Mouse (Mus musculus) CD4-positive helper T cell, adult 2 months (primary cell): ENCODE data around the gene Elovl7.

Experiments used
- DNase-seq: peaks from one replicate; pipeline ENCODE4 v3.0.0-alpha.2; 2012; ENCODE audit warnings: low read depth, missing footprints, low spot score

Elovl7 gene

GRCm38 (mm10) chr13:108214081-108214484, at the start of gene Elovl7:
Gene Elovl7 (plus strand): TSS chr13:108214404.
- DNase-seq = peak; percentile 91

- no peak for DNase-seq
These were observed 49.6 kb upstream of the Elovl7 start for GRCm38 (mm10) chr13:108164621-108165020.

- DNase-seq = peak; percentile 47
These were observed 44.2 kb upstream of the Elovl7 start for GRCm38 (mm10) chr13:108170002-108170401.

- no peak for DNase-seq
These were observed 43.7 kb upstream of the Elovl7 start for GRCm38 (mm10) chr13:108170511-108170910.

GRCm38 (mm10) chr13:108179618-108180017, 34.6 kb upstream of the Elovl7 start:
- no peak for DNase-seq

GRCm38 (mm10) chr13:108180821-108181220, 33.4 kb upstream of the Elovl7 start:
- no peak for DNase-seq

GRCm38 (mm10) chr13:108184743-108185255, 29.4 kb upstream of the Elovl7 start:
- DNase-seq = no peak

GRCm38 (mm10) chr13:108185530-108185929, 28.7 kb upstream of the Elovl7 start:
- no peak for DNase-seq

GRCm38 (mm10) chr13:108187994-108188393, 26.2 kb upstream of the Elovl7 start:
- DNase-seq = no peak

- peak; percentile 65 for DNase-seq
These were observed 23.0 kb upstream of the Elovl7 start for GRCm38 (mm10) chr13:108191074-108191720.

GRCm38 (mm10) chr13:108195474-108195873, 18.7 kb upstream of the Elovl7 start:
- no peak for DNase-seq

GRCm38 (mm10) chr13:108204857-108205256, 9.3 kb upstream of the Elovl7 start:
- no peak for DNase-seq

GRCm38 (mm10) chr13:108207447-108207846, 6.8 kb upstream of the Elovl7 start:
- no peak for DNase-seq

GRCm38 (mm10) chr13:108208090-108208489, 6.1 kb upstream of the Elovl7 start:
- no peak for DNase-seq

- no peak for DNase-seq
These were observed 3.2 kb upstream of the Elovl7 start for GRCm38 (mm10) chr13:108210960-108211359.

GRCm38 (mm10) chr13:108212397-108213018, 1.7 kb upstream of the Elovl7 start:
- DNase-seq = no peak

- no peak for DNase-seq
These were observed 392 bp downstream of the Elovl7 start for GRCm38 (mm10) chr13:108214485-108215107.

- peak; percentile 31 for DNase-seq
These were observed 1.1 kb downstream of the Elovl7 start for GRCm38 (mm10) chr13:108215231-108215780.

- DNase-seq = no peak
These were observed 5.6 kb downstream of the Elovl7 start for GRCm38 (mm10) chr13:108219773-108220172.

GRCm38 (mm10) chr13:108229191-108229590, 15.0 kb downstream of the Elovl7 start:
- no peak for DNase-seq

GRCm38 (mm10) chr13:108229634-108230330, 15.6 kb downstream of the Elovl7 start:
- DNase-seq = no peak

- no peak for DNase-seq
These were observed 25.8 kb downstream of the Elovl7 start for GRCm38 (mm10) chr13:108240012-108240411.
